Mouse (Mus musculus) small intestine, adult 2 months (tissue): ENCODE data around the gene Dlg2. TPM values are rescaled to one million over a fixed set of nuclear protein-coding genes. Genes with fewer than 3 reads are reported as not detected.

Experiments used
- H3K27ac ChIP-seq: fragments of 200-500 bp; 2 replicates; pipeline ENCODE4 v1.5.1; 2012; ENCODE audit warnings: low read depth, low read length, control low read depth, inconsistent platforms; ENCODE audit not compliant: insufficient read depth
- H3K27me3 ChIP-seq: fragments of 200-500 bp; 2 replicates; pipeline ENCODE4 v1.6.1; 2012; ENCODE audit warnings: mild to moderate bottlenecking, moderate library complexity, low read length, inconsistent platforms; ENCODE audit not compliant: control insufficient read depth, insufficient read depth
- H3K36me3 ChIP-seq: fragments of 200-500 bp; 2 replicates; pipeline ENCODE4 v1.6.1; 2012; ENCODE audit warnings: mild to moderate bottlenecking, low read length, control low read depth, inconsistent platforms; ENCODE audit not compliant: control insufficient read depth, insufficient read depth
- H3K4me1 ChIP-seq: fragments of 200-500 bp; 2 replicates; pipeline ENCODE4 v1.6.1; 2012; ENCODE audit warnings: low read length, inconsistent platforms, mixed read lengths; ENCODE audit not compliant: control insufficient read depth, insufficient read depth, insufficient read length
- H3K4me3 ChIP-seq: fragments of 200-500 bp; 2 replicates; pipeline ENCODE4 v1.5.1; 2012; ENCODE audit warnings: low read depth, mild to moderate bottlenecking, control low read depth, inconsistent platforms, low read length, moderate library complexity
- CTCF ChIP-seq: fragments of 200-500 bp; IDR thresholded peaks from 2 replicates; pipeline ENCODE4 v1.5.1; 2012; ENCODE audit warnings: low read depth, mild to moderate bottlenecking, control low read depth, inconsistent platforms, low read length, moderate library complexity, mixed read lengths; ENCODE audit not compliant: insufficient replicate concordance, insufficient read length; ENCODE audit errors: extremely low read depth
- POLR2A ChIP-seq: fragments of 200-500 bp; IDR thresholded peaks from 2 replicates; pipeline ENCODE4 v1.6.1; 2012; ENCODE audit warnings: low read depth, mild to moderate bottlenecking, control low read depth, inconsistent platforms, low read length, moderate library complexity
- WGBS: fragments of 180-500 bp; shearing (Covaris S2); methylation state at CpG from one replicate; pipeline ENCODE4 v1.1.7; 2018; 5-methylcytosine and 5-hydroxymethylcytosine counted together
- polyA plus RNA-seq: library from polyadenylated mRNA; depleted of rRNA; stranded (reverse); fragments of >200 nt; gene quantifications from 2 replicates; pipeline ENCODE4 v1.2.3, GENCODE M21; 2012

Gene Dlg2
- polyA plus RNA-seq, 1 experiment: 0.38 TPM

DNA sequence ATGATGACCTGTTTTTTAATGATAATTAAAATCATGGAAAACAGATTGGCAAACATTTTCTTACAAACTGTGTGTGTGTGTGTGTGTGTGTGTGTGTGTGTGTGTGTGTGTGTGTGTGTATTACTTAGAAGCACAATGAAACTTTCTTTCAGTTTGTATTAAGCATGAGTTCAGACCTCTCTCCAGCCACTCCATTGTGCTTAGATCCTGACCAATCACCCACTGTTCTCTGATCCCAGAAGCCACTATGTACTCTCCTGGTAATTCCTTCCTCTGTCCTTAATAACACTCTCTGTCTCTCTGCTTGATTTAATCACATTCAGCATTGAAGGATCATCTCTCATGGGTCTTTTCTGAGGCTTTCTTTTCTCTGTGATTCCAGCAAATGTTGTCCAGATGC lies 1211.5 kb downstream of the Dlg2 start:
- H3K27ac ChIP-seq: no peak overlapping the region
- no peaks in the 10 kb centered on the region for H3K4me1 ChIP-seq
- H3K27me3 ChIP-seq: no peaks in the 10 kb centered on the region
- H3K36me3 ChIP-seq: no peaks in the 10 kb centered on the region
- TF ChIP-seq CTCF: no peak
- TF ChIP-seq POLR2A: no peak
- no peak overlapping the region for H3K4me3 ChIP-seq

GRCm38 (mm10) chr7:91689829-91690228 lies 1213.4 kb downstream of the Dlg2 start:
- Histone ChIP-seq H3K27ac (no peak overlapping the region), H3K36me3 (no peaks in the 10 kb centered on the region), H3K27me3 (no peaks in the 10 kb centered on the region), H3K4me3 (no peak overlapping the region), H3K4me1 (no peaks in the 10 kb centered on the region)
- 70% methylated on average over 2 of the region's 2 CpGs for WGBS
- TF ChIP-seq POLR2A: no peak
- TF ChIP-seq CTCF: no peak

GRCm38 (mm10) chr7:91709853-91710252 lies 1233.4 kb downstream of the Dlg2 start:
- WGBS: 72% methylated on average over 5 of the region's 5 CpGs
- TF ChIP-seq CTCF (no peak), POLR2A (no peak)
- H3K4me1 ChIP-seq: no peaks in the 10 kb centered on the region

DNA sequence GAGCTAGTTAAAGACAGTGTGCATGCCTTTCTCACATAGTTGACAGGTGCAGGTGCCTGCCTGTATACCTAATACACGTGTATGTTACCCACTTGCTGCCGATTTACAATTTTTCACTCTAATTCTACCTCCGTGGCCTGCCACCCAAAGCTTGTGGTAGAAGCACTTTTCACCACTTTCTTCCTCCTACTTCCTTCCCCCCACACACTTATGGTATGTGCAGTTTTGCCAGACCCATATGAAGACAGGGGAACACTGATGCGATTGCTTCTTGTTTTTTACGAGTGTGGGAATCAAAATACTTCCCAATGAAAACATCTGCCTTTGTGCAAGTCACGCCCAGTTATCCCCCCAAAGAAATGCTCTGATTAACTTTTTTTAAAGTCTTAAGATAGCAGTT lies 1234.7 kb downstream of the Dlg2 start:
- H3K4me1 ChIP-seq: no peaks in the 10 kb centered on the region
- no peaks in the 10 kb centered on the region for H3K27me3 ChIP-seq
- H3K36me3 ChIP-seq: no peaks in the 10 kb centered on the region
- H3K4me3 ChIP-seq: no peak overlapping the region
- TF ChIP-seq CTCF: no peak
- no peak for TF ChIP-seq POLR2A
- H3K27ac ChIP-seq: no peak overlapping the region
- WGBS: 66% methylated on average over 6 of the region's 6 CpGs

More at GRCm38 (mm10) chr7:91709853-91710252, 1233.4 kb downstream of the Dlg2 start:
- Histone ChIP-seq H3K27me3 (no peaks in the 10 kb centered on the region), H3K4me3 (no peak overlapping the region), H3K27ac (no peak overlapping the region), H3K36me3 (no peaks in the 10 kb centered on the region)

DNA sequence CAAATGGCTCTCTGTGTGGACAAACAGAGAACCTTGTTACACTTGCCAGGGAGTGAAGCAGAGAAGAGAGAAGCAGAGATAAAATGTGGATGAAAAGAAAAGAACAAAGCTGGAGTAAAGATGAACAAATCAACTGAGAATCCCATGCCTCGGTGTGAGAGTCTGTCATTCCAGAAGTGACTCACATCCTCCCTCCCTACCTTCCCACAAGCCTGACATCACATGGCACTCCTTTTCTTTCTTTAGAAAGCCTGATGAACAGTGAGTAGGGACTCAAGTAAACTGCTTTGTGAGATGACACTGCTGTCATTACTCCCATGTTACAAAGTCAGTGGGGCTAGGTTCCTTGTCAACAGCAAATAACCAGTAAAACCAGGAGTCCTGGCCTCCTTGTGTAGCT lies 1239.3 kb downstream of the Dlg2 start:
- H3K4me3 ChIP-seq: no peak overlapping the region
- H3K27me3 ChIP-seq: no peaks in the 10 kb centered on the region; the same call in 1 of the 2 replicates
- H3K27ac ChIP-seq: no peak overlapping the region
- WGBS: 73% methylated on average over 1 of the region's 1 CpGs
- H3K36me3 ChIP-seq: no peaks in the 10 kb centered on the region
- no peak for TF ChIP-seq POLR2A
- TF ChIP-seq CTCF: no peak
- no peaks in the 10 kb centered on the region for H3K4me1 ChIP-seq

GRCm38 (mm10) chr7:91716696-91717095 lies 1240.2 kb downstream of the Dlg2 start:
- Histone ChIP-seq H3K27ac (no peak overlapping the region), H3K36me3 (no peaks in the 10 kb centered on the region), H3K27me3 (no peaks in the 10 kb centered on the region; the same call in 1 of the 2 replicates), H3K4me1 (no peaks in the 10 kb centered on the region), H3K4me3 (no peak overlapping the region)
- 63% methylated on average over 6 of the region's 6 CpGs for WGBS
- TF ChIP-seq POLR2A (no peak), CTCF (no peak)

DNA sequence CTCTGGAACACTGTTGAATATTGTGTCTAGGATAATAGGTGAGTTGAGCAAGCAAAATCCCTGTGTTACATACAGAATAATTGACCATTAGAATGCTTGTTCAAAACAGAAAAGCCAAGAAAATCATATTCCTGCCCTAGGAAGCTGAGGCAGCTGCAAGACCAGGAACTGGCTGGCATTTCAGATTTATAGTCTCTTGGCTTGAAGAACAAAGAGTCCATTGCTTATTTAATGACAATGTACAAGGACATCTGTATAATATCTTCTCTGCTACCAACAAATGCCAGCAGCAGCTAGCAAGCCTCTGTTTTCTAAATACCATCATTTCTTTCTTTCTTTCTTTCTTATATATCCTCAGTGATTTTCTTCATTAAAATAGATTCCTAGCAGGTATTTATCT lies 1243.8 kb downstream of the Dlg2 start:
- no peak for TF ChIP-seq POLR2A
- no peak for TF ChIP-seq CTCF
- Histone ChIP-seq H3K36me3 (no peaks in the 10 kb centered on the region), H3K4me1 (no peaks in the 10 kb centered on the region), H3K27ac (no peak overlapping the region), H3K4me3 (no peak overlapping the region), H3K27me3 (no peaks in the 10 kb centered on the region; the same call in 1 of the 2 replicates)

GRCm38 (mm10) chr7:91724397-91724796 lies 1247.9 kb downstream of the Dlg2 start:
- TF ChIP-seq CTCF (no peak), POLR2A (no peak)
- no peak overlapping the region for H3K27ac ChIP-seq
- no peaks in the 10 kb centered on the region for H3K4me1 ChIP-seq
- no peak overlapping the region for H3K4me3 ChIP-seq
- 73% methylated on average over 5 of the region's 5 CpGs for WGBS
- H3K27me3 ChIP-seq: no peaks in the 10 kb centered on the region
- no peaks in the 10 kb centered on the region for H3K36me3 ChIP-seq
